ENCODE assay signal across 17 mouse cellular contexts in genomic region chr6:88523451-88523850, GRCm38 (mm10).
"Had no signal": no experiment of that assay in that cellular context is flagged by ENCODE, and none has a peak within 500 bp of the region (broad histone marks: within the 10 kb centered on the region; RNA-seq: fewer than 3 reads in every experiment).

No protein-coding gene starts in this region.

- ATAC-seq: midbrain, embryonic 16.5 days had no signal

- H3K4me3 ChIP-seq: midbrain, embryonic 10.5 days; midbrain, embryonic 12.5 days; myocyte; neural tube, embryonic 13.5 days; neural tube, embryonic 15.5 days had no signal

- H3K36me3 ChIP-seq: midbrain, embryonic 10.5 days; midbrain, embryonic 12.5 days; neural tube, embryonic 13.5 days; neural tube, embryonic 15.5 days had no signal

- H3K9me3 ChIP-seq: midbrain, embryonic 10.5 days; midbrain, embryonic 12.5 days; neural tube, embryonic 13.5 days; neural tube, embryonic 15.5 days had no signal

- H3K27me3 ChIP-seq: midbrain, embryonic 12.5 days; neural tube, embryonic 13.5 days; neural tube, embryonic 15.5 days had no signal

- DNase-seq: lung, adult 18-20 months; lung, embryonic 14.5 days; lung, postnatal 10 days; lung, postnatal 4 days; midbrain, embryonic 14.5 days; retina, postnatal 1 day; right cerebral cortex, postnatal 4 days; spleen, adult 18-20 months; thymus, adult 18-20 months; thymus, postnatal 14 days; thymus, postnatal 36 days had no signal

- H3K9ac ChIP-seq: lung, embryonic 14.5 days; midbrain, embryonic 12.5 days; neural tube, embryonic 13.5 days; neural tube, embryonic 15.5 days had no signal

- H3K4me2 ChIP-seq: lung, embryonic 14.5 days; midbrain, embryonic 12.5 days; neural tube, embryonic 13.5 days; neural tube, embryonic 15.5 days had no signal

- H3K27ac ChIP-seq: midbrain, embryonic 10.5 days; midbrain, embryonic 12.5 days; neural tube, embryonic 13.5 days; neural tube, embryonic 15.5 days had no signal
